Mouse (Mus musculus): ENCODE results near the gene Prss41.

GRCm38 (mm10) chr17:23854229-23854765, 10.3 kb upstream of the Prss41 start:
- TF ChIP-seq CTCF (IDR thresholded peaks at IDR 0.05; ENCODE audit: low read depth, low read length) (no peak), POLR2AphosphoS5 (IDR thresholded peaks at IDR 0.05; ENCODE audit: insufficient replicate concordance, low read depth, low read length) (no peak)
